Mouse (Mus musculus) gastrocnemius, adult 2 months (tissue): ENCODE measurements around the gene Gzmk. TPM values are rescaled to one million over a fixed set of nuclear protein-coding genes. Genes with fewer than 3 reads are reported as not detected.

Source experiments
- DNase-seq: peaks from one replicate; pipeline ENCODE4 v3.0.0; 2022
- H3K27ac ChIP-seq: fragments of 200-600 bp; 2 replicates; pipeline ENCODE4 v1.8.1; 2022; ENCODE audit warnings: mild to moderate bottlenecking
- H3K4me3 ChIP-seq: fragments of 200-600 bp; 2 replicates; pipeline ENCODE4 v1.8.1; 2022; ENCODE audit warnings: mild to moderate bottlenecking, moderate library complexity
- CTCF ChIP-seq: fragments of 200-600 bp; IDR thresholded peaks from 2 replicates; pipeline ENCODE4 v1.8.1; 2022; ENCODE audit warnings: antibody characterized with exemption, mild to moderate bottlenecking, moderate library complexity
- intact Hi-C: fragments of 180-260 bp; cut with DNase I; formaldehyde crosslinking; loops from one replicate; pipeline ENCODE4 v1.15.1; 2025
- total RNA-seq, 2 experiments: library from RNA; stranded (reverse); gene quantifications; 2 replicates each; pipeline ENCODE4 v1.2.3; 2021

The Gzmk gene
- total RNA-seq, 2 experiments from 2014 or later: not detected

DNA sequence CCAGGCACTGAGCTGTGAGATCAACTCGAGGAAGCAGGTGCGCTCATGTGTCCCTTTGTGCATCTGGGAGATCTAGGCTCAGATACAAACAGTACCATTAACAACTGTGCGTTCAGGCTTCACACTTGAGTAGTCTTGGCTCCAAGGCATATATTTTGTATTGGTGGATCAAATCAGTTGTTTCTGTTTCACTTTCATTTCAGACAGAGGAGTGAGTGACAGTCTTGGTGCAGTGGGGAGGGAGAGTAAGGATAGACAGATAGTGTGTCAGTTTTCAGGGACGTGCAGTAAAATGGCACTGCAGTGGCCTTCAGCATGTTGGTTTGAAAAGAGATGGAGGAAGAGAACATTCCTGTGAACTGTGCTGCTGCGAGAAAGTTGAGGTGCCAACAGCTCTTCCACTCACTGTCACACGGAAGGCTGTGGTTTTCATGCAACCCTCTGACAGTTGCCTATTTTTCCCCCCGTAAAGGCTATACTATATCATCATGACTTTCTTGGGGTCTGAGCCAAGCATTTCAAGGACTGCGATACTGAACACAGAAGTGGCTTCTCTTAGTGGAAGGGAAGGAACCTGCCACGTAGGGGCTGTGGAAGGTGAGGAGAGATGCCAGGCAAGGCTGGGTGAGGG is 27.7 kb downstream of the Gzmk start:
- no peak for TF ChIP-seq CTCF
- Histone ChIP-seq H3K27ac (no peak overlapping the region), H3K4me3 (no peak overlapping the region)
- no peak for DNase-seq
- intact Hi-C loops: no loop called here

DNA sequence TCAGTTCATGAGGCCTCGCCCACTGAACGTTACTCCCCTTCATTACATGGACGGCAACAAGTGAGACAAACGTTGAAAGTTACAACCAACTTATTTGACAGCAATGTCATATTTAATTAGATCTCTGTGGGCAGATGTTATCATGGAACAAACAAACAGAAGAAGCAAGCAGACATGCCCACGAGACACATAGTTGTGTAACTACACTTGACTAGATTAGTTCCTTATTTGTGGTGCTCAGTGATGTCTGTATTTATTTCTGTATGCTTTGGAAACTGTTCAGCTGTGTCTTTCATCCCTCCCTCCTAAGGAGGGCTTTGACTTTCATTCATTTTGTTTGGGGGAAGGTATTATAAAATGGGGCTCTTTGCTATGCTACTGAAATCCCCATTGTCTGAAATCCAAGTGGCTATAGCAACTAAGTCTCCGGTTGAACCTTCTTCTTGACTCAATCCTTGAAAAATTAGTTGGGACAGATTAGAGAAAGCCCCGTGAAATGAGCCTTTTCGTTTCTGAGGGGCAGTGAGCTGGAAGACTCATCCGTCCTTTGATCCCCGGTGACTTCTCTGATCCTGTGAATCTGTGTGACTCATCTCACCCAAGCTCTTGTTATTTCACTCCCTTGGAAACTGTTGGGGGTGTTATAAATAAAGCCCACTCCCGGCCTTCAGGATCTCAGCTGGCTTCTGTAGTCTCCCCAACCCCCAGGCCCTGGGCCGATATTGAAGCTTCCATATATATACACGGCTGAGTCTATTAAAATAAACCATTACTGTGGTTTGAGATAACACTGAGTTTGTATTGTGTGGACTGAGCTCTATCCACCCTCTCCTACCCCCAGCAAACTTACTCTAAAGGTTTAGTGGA is 28.7 kb downstream of the Gzmk start:
- no peak for DNase-seq
- H3K27ac ChIP-seq: no peak overlapping the region
- TF ChIP-seq CTCF: no peak
- H3K4me3 ChIP-seq: no peak overlapping the region
- intact Hi-C loops: no loop called here

DNA sequence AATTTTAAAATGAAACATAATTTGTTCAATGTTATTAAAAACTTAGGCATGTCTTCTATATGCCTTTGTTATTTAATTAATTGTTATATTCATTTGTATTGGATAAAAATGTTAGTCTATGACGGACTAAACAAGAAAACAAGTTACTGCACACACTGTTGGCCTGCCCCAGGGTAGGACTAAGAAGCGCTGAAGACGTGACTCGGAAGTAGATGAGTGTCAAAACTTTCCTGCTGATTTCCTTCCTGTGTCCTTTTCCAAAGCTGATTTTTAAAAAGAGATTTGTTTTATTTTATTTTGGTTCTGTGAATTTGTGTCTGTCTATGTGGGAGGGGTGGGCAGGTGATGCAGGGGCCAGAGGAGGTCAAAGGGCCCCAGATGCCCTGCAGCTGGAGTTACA is 42.0 kb downstream of the Gzmk start:
- Histone ChIP-seq H3K4me3 (no peak overlapping the region), H3K27ac (no peak overlapping the region)
- no peak for DNase-seq
- intact Hi-C loops: no loop called here
- no peak for TF ChIP-seq CTCF

DNA sequence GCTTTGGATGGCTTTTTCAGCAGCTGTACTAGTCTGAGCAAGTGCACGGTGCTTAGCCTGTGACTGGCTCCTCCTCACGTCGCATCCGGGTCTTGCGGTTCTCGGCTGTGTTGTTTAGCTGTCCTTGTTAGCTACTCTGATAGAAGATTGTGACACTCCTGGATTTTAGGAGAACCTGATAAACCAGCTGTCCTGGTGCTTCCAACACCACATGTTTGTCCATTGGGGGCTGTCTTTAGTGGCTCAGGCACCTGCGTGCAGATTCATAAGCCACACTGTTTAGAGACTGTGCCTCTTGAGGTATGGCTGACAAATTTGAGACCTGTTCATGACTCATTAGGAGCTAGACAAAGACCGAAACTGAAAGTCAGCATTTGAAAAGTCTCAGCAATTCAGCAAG is 42.4 kb downstream of the Gzmk start:
- no peak for DNase-seq
- TF ChIP-seq CTCF: no peak
- intact Hi-C loops: no loop called here
- Histone ChIP-seq H3K4me3 (no peak overlapping the region), H3K27ac (no peak overlapping the region)

DNA sequence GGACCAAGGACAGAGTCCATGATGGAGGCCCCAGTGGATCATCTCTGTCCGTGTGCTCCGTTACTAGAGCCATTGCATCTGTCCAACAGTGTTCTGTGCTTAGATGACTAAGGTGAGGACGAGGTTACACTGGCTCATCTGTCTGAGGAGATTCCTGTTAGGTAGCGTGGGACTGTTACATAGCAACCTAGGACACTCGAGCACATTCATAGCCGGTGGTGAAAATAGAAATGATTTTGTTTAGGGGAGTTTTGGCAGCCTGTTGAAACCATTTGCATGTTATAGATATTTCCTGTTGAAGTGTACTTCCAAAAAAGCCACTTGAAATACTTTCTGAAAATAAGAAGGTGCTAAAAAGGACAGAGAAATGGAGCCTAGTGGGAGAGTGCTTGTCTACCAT is 51.5 kb downstream of the Gzmk start:
- Histone ChIP-seq H3K27ac (no peak overlapping the region), H3K4me3 (no peak overlapping the region)
- intact Hi-C loops: no loop called here
- no peak for TF ChIP-seq CTCF
- DNase-seq: no peak

DNA sequence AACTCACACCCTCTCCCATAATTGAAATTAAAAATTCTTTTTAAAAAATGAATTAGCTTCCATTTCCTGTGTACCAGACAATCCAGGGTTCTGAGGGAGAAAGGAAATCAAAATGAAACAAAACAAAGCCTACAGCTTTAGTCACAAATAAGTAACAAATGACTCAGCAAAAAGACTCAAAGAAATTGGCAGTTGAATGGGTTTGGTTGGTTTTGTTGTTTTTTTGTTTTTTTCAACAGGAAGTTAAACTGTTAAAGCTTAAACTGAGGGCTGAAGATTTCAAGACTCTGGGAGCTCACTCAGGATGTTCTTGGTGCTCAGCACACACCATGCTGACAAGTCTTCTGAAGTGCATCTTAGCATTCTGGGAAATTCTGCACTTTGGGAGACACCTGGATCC is 55.5 kb downstream of the Gzmk start:
- no peak for DNase-seq
- H3K27ac ChIP-seq: no peak overlapping the region
- TF ChIP-seq CTCF: no peak
- no peak overlapping the region for H3K4me3 ChIP-seq
- intact Hi-C loops: no loop called here

DNA sequence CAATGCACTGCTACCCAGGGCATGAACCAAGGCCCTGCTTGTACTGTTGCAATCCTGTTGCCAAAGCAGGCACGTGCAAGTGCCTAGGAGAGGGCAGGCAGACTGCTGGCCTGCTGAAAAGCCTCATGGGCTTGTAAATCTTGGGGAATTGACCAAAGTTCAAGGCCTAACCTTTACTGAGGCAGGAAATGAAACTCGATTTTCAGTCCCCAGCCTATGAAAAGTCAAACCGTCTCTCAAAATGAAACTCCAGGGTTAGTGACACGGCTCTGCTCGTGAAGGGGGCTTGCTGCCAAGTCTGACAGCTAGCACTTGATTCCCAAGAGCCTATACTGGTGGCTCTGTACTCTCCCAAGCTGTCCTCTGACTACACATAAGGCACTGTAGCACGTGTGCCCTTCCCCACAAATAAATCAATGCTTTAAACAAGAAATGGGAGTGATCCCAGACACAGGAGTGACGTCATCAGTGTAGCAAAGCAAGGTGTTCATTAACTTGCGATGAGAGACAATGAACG is 57.6 kb downstream of the Gzmk start:
- Histone ChIP-seq H3K4me3 (no peak overlapping the region), H3K27ac (no peak overlapping the region)
- intact Hi-C loops: no loop called here
- no peak for TF ChIP-seq CTCF
- DNase-seq: no peak

DNA sequence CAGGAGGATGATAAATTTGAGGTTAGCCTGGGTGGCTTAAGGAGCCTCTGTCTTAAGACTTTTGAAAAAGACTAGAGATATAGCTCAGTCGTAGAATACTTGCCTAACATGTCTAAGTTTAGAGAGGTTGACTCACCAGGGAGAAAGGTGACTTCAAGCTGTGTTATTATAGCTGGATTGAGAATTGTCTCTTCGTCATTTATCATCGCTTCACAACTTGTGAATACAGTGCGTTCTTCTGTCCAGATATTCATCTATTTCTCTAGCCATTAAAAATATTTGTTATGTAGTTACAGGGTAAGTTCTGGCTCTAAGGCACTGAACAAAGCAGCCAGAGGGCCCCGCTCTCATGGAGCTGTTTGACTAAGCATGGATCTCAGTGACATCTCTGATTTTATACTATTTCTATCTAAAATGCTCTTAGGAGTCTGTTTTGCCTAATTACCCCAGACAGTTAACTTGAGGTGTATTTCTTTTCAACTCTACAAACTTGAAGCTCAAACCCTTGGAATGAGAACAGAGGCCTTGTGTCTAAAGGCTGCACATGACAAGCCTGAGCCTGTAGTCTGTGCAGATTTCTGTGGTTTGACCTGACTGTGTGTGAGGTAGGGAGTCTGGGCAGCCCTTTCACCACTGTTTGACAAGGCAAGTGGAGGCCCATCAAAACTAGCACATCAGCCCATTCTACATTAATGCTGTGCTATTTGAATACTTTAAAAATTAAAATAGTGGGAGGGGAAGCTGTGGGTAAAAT is 61.3 kb downstream of the Gzmk start:
- no peak for TF ChIP-seq CTCF
- intact Hi-C loops: no loop called here
- DNase-seq: no peak
- no peak overlapping the region for H3K4me3 ChIP-seq
- no peak overlapping the region for H3K27ac ChIP-seq

DNA sequence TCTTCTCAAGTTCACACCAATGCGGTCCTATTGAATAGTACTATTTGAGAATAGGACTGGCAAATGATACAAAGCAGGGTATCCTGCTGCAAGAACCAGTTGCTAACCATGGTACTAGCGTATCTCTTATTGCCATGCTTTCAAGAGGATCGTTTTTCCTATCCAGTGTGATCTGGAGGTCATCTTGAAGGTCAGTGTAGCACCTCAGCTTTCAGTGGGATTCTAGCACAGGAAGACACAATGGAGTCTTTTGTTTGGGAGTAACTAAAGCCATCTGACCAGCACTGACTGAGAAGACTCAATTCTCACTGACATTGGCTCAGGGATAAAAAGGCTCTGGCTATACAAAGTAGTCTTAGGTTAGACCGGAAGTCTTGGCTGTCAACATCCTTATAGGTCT is 74.2 kb downstream of the Gzmk start:
- no peak for DNase-seq
- intact Hi-C loops: no loop called here
- H3K4me3 ChIP-seq: no peak overlapping the region
- H3K27ac ChIP-seq: no peak overlapping the region
- TF ChIP-seq CTCF: no peak

DNA sequence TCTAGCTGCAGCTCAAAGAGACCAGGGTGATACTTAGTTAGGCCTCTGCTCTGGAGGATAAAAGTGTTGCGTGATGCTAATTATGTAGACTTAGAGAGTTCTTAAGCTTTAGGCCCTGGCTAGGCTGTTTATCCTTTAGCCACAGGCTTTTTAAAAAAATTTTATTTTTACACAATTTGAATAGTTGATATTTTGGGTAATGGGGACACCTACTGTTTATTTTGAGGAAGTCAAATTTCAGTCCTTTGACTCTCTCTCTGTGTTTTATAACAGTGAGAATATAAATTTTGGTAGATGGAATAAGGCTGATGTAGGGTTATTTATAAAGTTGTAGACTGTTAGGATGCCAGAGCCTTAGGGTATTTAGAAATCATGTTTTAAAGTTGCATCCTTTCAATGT is 86.1 kb downstream of the Gzmk start:
- DNase-seq: no peak
- H3K27ac ChIP-seq: no peak overlapping the region
- no peak overlapping the region for H3K4me3 ChIP-seq
- no peak for TF ChIP-seq CTCF
- intact Hi-C loops: no loop called here

DNA sequence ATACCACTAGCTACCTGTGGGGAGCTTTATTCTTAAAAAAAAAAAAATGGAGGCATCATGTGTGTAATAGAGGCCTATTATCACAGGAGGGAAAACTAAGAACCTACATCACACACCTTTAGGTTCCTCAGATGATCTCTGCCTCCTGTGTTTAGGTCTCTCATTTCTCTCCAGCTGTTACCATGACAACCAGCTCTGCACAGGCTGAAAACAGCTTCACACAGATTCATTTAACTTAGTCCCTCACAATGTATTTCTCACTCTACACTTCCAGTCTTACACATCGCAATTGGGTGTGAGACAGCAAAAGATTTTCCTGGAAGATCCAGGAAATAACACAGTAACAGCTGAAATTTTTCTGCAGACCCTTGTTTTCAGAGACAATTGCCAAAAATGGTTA is 95.7 kb downstream of the Gzmk start:
- no peak for DNase-seq

More for the DNA sequence above, 95.7 kb downstream of the Gzmk start:
- Histone ChIP-seq H3K4me3 (no peak overlapping the region), H3K27ac (no peak overlapping the region)
- intact Hi-C loops: no loop called here
- TF ChIP-seq CTCF: no peak

Other genes with a start within 250 kb of the Gzmk start
- not detected for gene Ccno, start 238.1 kb downstream of the Gzmk start, total RNA-seq
- gene Mcidas, start 232.1 kb downstream of the Gzmk start, total RNA-seq: not detected
- gene Cdc20b, start 190.8 kb downstream of the Gzmk start, total RNA-seq: not detected
- 10 to 100 TPM in 1 of 2 experiments, 1 to 10 TPM in 1; 5.5 to 10.6 TPM for gene Gpx8, start 179.5 kb downstream of the Gzmk start, total RNA-seq
- gene Gzma, start 124.9 kb downstream of the Gzmk start, total RNA-seq: not detected
- gene Esm1, start 16.2 kb downstream of the Gzmk start, total RNA-seq: under 1 TPM; 0.25 to 0.38 TPM
- 1 to 10 TPM in 1 of 2 experiments, under 1 TPM in 1; 0.61 to 1.9 TPM for gene BC067074, start 67.3 kb upstream of the Gzmk start, total RNA-seq